Mouse (Mus musculus) B cell, adult 2 months (primary cell): ENCODE data around the gene Prss57.

Source experiments
- DNase-seq, 2 experiments: peaks; one replicate each; pipeline ENCODE4 v3.0.0; 2022

Prss57 gene

GRCm38 (mm10) chr10:79790861-79791260 is at the start of gene Prss57:
Gene Prss57, minus strand, starts transcription at chr10:79790961.
- no peak for DNase-seq

GRCm38 (mm10) chr10:79840091-79840490 is 49.3 kb upstream of the Prss57 start:
- DNase-seq = no peak

- DNase-seq = no peak
Observed at GRCm38 (mm10) chr10:79838151-79838550, 47.4 kb upstream of the Prss57 start.

- DNase-seq = peak; percentile 40 to 41
Observed at GRCm38 (mm10) chr10:79836918-79837317, 46.2 kb upstream of the Prss57 start.

- peak; percentile 85 for DNase-seq
Observed at GRCm38 (mm10) chr10:79834769-79835398, 44.1 kb upstream of the Prss57 start.

- DNase-seq = no peak
Observed at GRCm38 (mm10) chr10:79832786-79833181, 42.0 kb upstream of the Prss57 start.

GRCm38 (mm10) chr10:79832026-79832785 is 41.4 kb upstream of the Prss57 start:
- no peak for DNase-seq

- no peak for DNase-seq
Observed at GRCm38 (mm10) chr10:79831583-79831982, 40.8 kb upstream of the Prss57 start.

GRCm38 (mm10) chr10:79824413-79824812 is 33.7 kb upstream of the Prss57 start:
- DNase-seq = no peak

- DNase-seq = no peak
Observed at GRCm38 (mm10) chr10:79823011-79823410, 32.2 kb upstream of the Prss57 start.

GRCm38 (mm10) chr10:79822372-79822771 is 31.6 kb upstream of the Prss57 start:
- DNase-seq = no peak

GRCm38 (mm10) chr10:79821731-79822130 is 31.0 kb upstream of the Prss57 start:
- DNase-seq = no peak

- DNase-seq = no peak
Observed at GRCm38 (mm10) chr10:79820782-79821181, 30.0 kb upstream of the Prss57 start, which contains the start of gene Misp. Gene Misp, plus strand, starts transcription at chr10:79820989.

- no peak for DNase-seq
Observed at GRCm38 (mm10) chr10:79820277-79820676, 29.5 kb upstream of the Prss57 start.

- no peak for DNase-seq
Observed at GRCm38 (mm10) chr10:79819606-79820005, 28.8 kb upstream of the Prss57 start.

- no peak for DNase-seq
Observed at GRCm38 (mm10) chr10:79818225-79818624, 27.5 kb upstream of the Prss57 start.

GRCm38 (mm10) chr10:79817111-79817510 is 26.4 kb upstream of the Prss57 start:
- DNase-seq = no peak

GRCm38 (mm10) chr10:79815671-79816494 is 25.1 kb upstream of the Prss57 start:
- DNase-seq = no peak

GRCm38 (mm10) chr10:79814271-79814842 is 23.6 kb upstream of the Prss57 start:
- no peak for DNase-seq

- peak; percentile 93 to 94 for DNase-seq
Observed at GRCm38 (mm10) chr10:79811736-79812637, 21.2 kb upstream of the Prss57 start.

- no peak for DNase-seq
Observed at GRCm38 (mm10) chr10:79808728-79809127, 18.0 kb upstream of the Prss57 start.

- no peak for DNase-seq
Observed at GRCm38 (mm10) chr10:79807826-79808225, 17.1 kb upstream of the Prss57 start.
